Mouse (Mus musculus) cerebral cortex, adult 2 months (tissue): Measurements from ENCODE around the gene Pdzd2.

ENCODE experiments used
- WGBS: fragments of 180-500 bp; shearing (Covaris S2); methylation state at CpG from one replicate; pipeline ENCODE4 v1.1.7; 2018; 5-methylcytosine and 5-hydroxymethylcytosine counted together

Pdzd2 gene

GRCm38 (mm10) chr15:12623521-12623920, 116.2 kb downstream of the Pdzd2 start:
- WGBS, result over 99% methylated on average over 4 of the region's 4 CpGs

DNA sequence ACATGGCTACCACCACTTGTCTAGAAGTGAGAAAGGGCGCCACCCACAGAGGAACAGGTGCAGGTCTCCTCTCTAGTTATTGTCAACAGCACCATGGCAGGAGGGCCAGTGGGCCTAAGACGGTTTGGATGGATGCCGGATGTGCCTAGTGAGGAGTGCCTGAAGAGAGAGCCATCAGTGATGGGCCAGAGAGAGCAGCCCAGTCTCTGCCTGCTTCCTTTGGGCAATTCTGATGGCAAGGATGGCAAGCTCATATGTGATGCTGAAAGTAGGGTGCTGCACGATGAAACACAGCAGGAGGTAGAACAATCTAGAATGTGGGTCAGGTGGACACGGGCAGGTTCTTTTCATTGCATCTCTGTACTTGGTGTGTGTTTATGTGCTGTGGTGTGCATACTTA, 117.0 kb downstream of the Pdzd2 start:
- 93% methylated on average over 5 of the region's 5 CpGs for WGBS

- 84% methylated on average over 7 of the region's 7 CpGs for WGBS
Observed at GRCm38 (mm10) chr15:12622093-12622643, 117.6 kb downstream of the Pdzd2 start.

- 78% methylated on average over 8 of the region's 8 CpGs for WGBS
Observed at GRCm38 (mm10) chr15:12619273-12619672, 120.5 kb downstream of the Pdzd2 start.

DNA sequence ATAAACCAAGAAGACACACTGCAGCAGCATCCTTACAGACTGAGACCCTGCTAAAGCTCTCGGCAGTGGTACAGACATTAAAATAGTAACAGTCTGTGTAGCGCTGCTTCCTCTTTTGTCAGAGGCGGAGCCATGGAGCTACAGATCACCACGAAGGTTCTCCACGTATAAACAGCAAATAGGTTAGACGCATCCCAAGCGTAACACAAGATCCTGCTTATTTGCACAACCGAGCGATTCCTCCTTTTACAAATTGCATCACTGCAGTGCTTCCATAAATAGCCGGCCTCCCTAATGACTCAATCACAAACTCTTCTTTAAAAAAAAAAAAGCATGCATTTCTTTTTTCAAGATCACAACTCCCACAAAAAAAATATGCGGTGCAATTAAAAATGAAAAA, 122.1 kb downstream of the Pdzd2 start:
- 36% methylated on average over 11 of the region's 11 CpGs for WGBS

DNA sequence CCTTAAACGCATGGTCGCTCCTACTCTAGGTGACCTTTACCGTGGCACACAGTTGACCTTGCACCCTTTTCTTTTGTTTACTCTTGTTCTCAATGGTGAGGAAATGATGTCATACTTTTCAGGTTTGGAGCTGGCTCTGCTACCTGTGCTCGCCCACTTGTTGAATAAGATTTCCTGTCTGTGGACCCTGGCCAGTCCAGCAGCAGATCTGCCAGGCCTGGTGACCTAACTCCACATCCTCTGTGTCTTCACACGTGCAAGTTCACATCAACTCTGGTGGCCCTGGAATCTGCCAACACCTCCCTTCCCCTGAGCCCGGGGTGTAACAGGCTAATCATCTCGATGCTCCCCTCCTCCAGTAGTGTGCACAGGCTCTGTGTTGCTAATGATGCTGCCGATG, 122.5 kb downstream of the Pdzd2 start:
- 51% methylated on average over 8 of the region's 8 CpGs for WGBS

- 79% methylated on average over 20 of the region's 20 CpGs for WGBS
Observed at GRCm38 (mm10) chr15:12614944-12615878, 124.5 kb downstream of the Pdzd2 start.

- WGBS, result 23% methylated on average over 9 of the region's 9 CpGs
Observed at GRCm38 (mm10) chr15:12614011-12614410, 125.7 kb downstream of the Pdzd2 start.

- WGBS, result 82% methylated on average over 7 of the region's 7 CpGs
Observed at GRCm38 (mm10) chr15:12612944-12613675, 126.6 kb downstream of the Pdzd2 start.

DNA sequence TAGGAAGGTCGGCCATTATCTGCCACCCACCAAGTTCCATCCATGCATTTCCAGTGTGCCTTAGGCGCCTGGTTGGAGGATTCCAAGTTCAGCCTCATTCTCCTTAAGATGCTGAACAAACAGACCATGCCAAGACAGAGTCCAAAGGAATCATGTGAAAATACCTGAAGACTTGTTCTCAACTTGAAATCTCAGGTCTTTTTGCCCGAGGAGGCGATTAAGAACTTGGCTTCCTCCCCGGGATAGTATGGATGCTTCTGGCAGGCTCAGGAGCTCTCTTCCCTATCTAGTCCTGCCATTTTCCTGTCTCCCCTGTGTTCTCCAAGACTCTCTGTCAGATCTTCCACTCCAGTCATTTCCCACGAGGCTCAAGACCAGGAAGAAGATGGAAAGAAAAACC, 131.6 kb downstream of the Pdzd2 start:
- 92% methylated on average over 6 of the region's 6 CpGs for WGBS

DNA sequence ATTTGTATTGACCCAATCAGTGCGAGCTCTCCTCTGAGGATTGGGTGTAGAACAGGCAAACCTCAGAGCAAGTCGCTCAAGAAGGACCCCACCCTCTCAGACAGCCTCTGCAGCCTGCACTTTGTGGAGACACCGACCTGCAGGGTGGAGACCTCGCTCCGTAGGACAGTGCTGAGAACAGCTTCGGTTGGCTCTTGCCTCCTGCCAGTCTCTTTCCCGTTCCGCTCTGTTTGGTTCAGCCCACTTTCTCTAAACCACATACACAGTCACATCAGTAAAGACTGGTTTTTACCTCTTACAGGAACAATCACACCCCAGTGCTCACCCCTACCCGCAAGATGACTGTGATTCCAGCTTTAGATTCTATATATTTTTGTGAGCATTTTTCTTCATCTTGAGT, 133.4 kb downstream of the Pdzd2 start:
- 81% methylated on average over 9 of the region's 9 CpGs for whole genome bisulfite sequencing

GRCm38 (mm10) chr15:12605239-12605993, 134.3 kb downstream of the Pdzd2 start:
- 69% methylated on average over 10 of the region's 10 CpGs for WGBS

- WGBS, result 98% methylated on average over 4 of the region's 4 CpGs
Observed at GRCm38 (mm10) chr15:12603674-12604073, 136.1 kb downstream of the Pdzd2 start.

GRCm38 (mm10) chr15:12593094-12593493, 146.6 kb downstream of the Pdzd2 start:
- 74% methylated on average over 4 of the region's 4 CpGs for WGBS

DNA sequence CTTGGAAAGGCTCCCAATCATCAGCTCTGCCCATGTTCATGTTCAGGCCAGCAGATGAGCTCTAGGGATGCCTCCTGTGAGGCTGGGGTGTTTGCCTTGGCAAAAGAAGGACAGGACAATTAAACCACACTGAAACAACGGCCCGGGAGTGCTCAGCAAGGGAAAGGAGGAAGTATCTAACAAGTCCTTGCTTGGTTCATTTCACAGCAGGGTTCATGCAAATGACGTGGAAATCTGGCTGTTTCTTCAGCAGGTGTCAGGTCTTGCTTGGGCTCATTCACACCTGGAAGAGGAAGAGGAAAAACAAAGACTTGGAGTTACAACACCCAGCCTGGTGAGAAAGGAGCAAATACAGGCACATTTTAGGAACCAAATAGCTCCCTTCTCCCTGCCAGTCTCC, 147.1 kb downstream of the Pdzd2 start:
- 53% methylated on average over 3 of the region's 3 CpGs for WGBS

DNA sequence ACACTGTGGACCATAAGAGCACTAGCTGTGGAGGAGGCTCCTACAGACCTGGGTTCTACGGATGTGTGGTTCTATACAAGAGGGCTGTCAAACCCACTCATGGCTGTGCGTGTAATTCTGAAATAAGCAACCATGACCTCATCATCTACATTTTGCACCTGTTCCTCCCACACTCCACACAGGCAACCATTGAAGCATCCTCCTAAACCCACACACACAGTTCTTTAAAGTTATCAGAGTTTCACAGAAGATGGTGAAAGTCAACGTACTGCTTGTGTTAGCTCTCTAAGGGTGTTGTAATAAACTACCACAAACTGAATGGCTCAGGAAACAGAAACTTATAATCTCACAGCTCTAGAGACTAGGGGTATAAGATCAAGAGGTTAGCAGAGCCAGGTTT, 151.1 kb downstream of the Pdzd2 start:
- WGBS, result 44% methylated on average over 3 of the region's 3 CpGs

GRCm38 (mm10) chr15:12586852-12587424, 152.8 kb downstream of the Pdzd2 start:
- 53% methylated on average over 4 of the region's 4 CpGs for WGBS

DNA sequence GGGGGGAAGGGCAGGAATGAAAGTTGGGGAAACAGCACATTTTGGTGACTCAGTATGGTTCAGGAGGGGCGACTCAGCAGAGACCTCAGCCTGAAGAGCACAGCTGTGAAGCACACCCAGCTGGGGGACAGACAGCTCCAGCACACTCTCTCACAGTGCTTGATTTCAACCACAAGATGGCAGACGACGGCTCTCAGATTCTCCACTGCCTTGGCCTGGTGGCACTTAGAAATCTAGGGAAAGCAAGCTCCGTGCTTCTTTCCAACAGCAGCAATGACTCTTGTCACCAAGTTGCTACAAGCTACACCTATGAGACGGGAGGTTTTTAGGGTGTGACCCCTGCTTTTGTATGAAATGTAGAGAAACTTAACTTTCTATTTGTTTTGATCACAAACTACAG, 153.6 kb downstream of the Pdzd2 start:
- 2% methylated on average over 5 of the region's 5 CpGs for whole genome bisulfite sequencing

DNA sequence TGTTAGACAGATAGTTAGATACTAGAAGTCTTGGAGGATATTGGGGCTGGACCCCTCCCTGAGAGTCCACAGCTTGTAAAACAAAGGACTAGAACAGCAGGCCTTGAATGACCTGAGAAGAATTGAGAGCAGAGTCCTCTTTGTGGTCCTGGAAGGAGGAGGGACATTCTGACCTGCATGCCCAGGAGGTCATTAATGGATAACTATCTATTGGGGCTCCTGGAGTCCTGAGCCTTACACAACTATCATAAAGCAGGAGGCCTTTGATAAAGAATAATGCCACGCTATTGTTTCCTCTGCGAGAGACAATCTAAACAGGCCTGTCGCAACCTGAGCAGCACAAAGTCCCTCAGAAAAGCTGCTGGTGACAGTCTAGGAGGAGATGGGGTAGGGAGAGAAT, 156.7 kb downstream of the Pdzd2 start:
- WGBS, result 93% methylated on average over 3 of the region's 3 CpGs

DNA sequence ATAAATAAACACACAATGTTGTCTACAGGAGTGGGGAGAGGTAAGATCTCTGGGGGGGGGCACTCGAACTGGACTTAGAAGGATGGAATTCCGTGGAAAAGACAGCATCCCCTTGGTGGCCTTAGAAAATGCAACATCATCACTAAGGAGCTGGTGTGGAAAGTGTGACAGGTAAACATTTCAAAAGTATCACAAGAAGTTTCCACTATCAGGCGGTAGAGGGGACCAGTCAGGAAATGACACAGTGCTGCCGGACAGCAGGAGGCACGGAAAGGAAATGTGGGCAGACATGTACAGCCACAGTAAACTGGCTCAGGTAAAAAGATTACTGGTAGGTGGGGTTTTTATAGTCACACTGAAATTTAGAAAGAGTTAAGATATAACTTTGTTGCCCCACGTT, 160.5 kb downstream of the Pdzd2 start:
- WGBS, result 76% methylated on average over 6 of the region's 6 CpGs

GRCm38 (mm10) chr15:12578276-12578675, 161.4 kb downstream of the Pdzd2 start:
- 49% methylated on average over 5 of the region's 5 CpGs for WGBS
